Mouse (Mus musculus): ENCODE results near the gene Sorbs2.

Sorbs2 gene

GRCm38 (mm10) chr8:45751512-45752502, 244.2 kb downstream of the Sorbs2 start:
- no peak for DNase-seq (ENCODE audit: low spot score in 2 of 2)

GRCm38 (mm10) chr8:45755482-45755881, 247.9 kb downstream of the Sorbs2 start:
- no peak for DNase-seq (ENCODE audit: low spot score in 2 of 2)

- no peak for DNase-seq (ENCODE audit: low spot score in 2 of 2)
These were observed 248.4 kb downstream of the Sorbs2 start for GRCm38 (mm10) chr8:45755972-45756371.

GRCm38 (mm10) chr8:45760622-45761021, 253.0 kb downstream of the Sorbs2 start:
- no peak for DNase-seq (ENCODE audit: low spot score in 2 of 2)

- no peak for DNase-seq (ENCODE audit: low spot score in 2 of 2)
These were observed 253.5 kb downstream of the Sorbs2 start for GRCm38 (mm10) chr8:45761053-45761452.

- no peak for DNase-seq (ENCODE audit: low spot score in 2 of 2)
These were observed 255.5 kb downstream of the Sorbs2 start for GRCm38 (mm10) chr8:45762982-45763689.

- no peak for DNase-seq (ENCODE audit: low spot score in 2 of 2)
These were observed 256.2 kb downstream of the Sorbs2 start for GRCm38 (mm10) chr8:45763690-45764342.

GRCm38 (mm10) chr8:45766138-45766537, 258.6 kb downstream of the Sorbs2 start:
- DNase-seq (ENCODE audit: low spot score in 2 of 2) = no peak

- DNase-seq (ENCODE audit: low spot score in 2 of 2) = no peak
These were observed 267.3 kb downstream of the Sorbs2 start for GRCm38 (mm10) chr8:45774841-45775240.

- no peak for DNase-seq (ENCODE audit: low spot score in 2 of 2)
These were observed 267.9 kb downstream of the Sorbs2 start for GRCm38 (mm10) chr8:45775481-45775880.

- DNase-seq (ENCODE audit: low spot score in 2 of 2) = no peak
These were observed 268.8 kb downstream of the Sorbs2 start for GRCm38 (mm10) chr8:45776366-45776765.

- DNase-seq (ENCODE audit: low spot score in 2 of 2) = no peak
These were observed 269.4 kb downstream of the Sorbs2 start for GRCm38 (mm10) chr8:45776977-45777376.

GRCm38 (mm10) chr8:45780585-45780984, 273.0 kb downstream of the Sorbs2 start:
- DNase-seq (ENCODE audit: low spot score in 2 of 2) = no peak

GRCm38 (mm10) chr8:45788610-45789009, 281.0 kb downstream of the Sorbs2 start:
- DNase-seq (ENCODE audit: low spot score in 2 of 2) = no peak

GRCm38 (mm10) chr8:45794847-45795246, 287.3 kb downstream of the Sorbs2 start:
- no peak for DNase-seq (ENCODE audit: low spot score in 2 of 2)

GRCm38 (mm10) chr8:45796331-45796740, 288.7 kb downstream of the Sorbs2 start:
- peak in 1 of 2 experiments; percentile 57 for DNase-seq (ENCODE audit: low spot score in 2 of 2)

GRCm38 (mm10) chr8:45799517-45799916, 291.9 kb downstream of the Sorbs2 start:
- no peak for DNase-seq (ENCODE audit: low spot score in 2 of 2)

- no peak for DNase-seq (ENCODE audit: low spot score in 2 of 2)
These were observed 301.0 kb downstream of the Sorbs2 start for GRCm38 (mm10) chr8:45808597-45808996.

GRCm38 (mm10) chr8:45816765-45817426, 309.3 kb downstream of the Sorbs2 start:
- peak in 1 of 2 experiments; percentile 54 for DNase-seq (ENCODE audit: low spot score in 2 of 2)

GRCm38 (mm10) chr8:45821650-45822049, 314.1 kb downstream of the Sorbs2 start:
- DNase-seq (ENCODE audit: low spot score in 2 of 2) = no peak

- no peak for DNase-seq (ENCODE audit: low spot score in 2 of 2)
These were observed 322.5 kb downstream of the Sorbs2 start for GRCm38 (mm10) chr8:45829985-45830548.
